Comparison of ENCODE assay signal across 8 mouse cellular contexts in genomic region chr10:121504973-121505911, GRCm38 (mm10). TPM values are rescaled to one million over a fixed set of nuclear protein-coding genes. Genes with fewer than 3 reads are reported as not detected.
DNase-seq lines count a peak whose midpoint lies in the region; ATAC-seq lines count a peak whose summit lies in the region.

No protein-coding gene starts in this region.

- peak; percentile 66 for DNase-seq in 416B (ENCODE audit: low read depth)
- DNase-seq in fat pad, adult 2 months (ENCODE audit: extremely low read depth, low read depth, low spot score): peak; percentile 87
- peak; percentile 49 to 73 for DNase-seq in spleen, postnatal 10 days (ENCODE audit: low spot score in 2 of 2)

- H3K9ac ChIP-seq in heart, embryonic 11.5 days (ENCODE audit: low read depth, low read length): peak overlapping the region; percentile 71
- peak overlapping the region; percentile 37; the same call in 1 of the 2 replicates for H3K9ac ChIP-seq in kidney, embryonic 14.5 days (ENCODE audit: low read depth, low read length)
- H3K9ac ChIP-seq in limb, embryonic 15.5 days: no peak overlapping the region
- H3K9ac ChIP-seq in midbrain, embryonic 15.5 days: peak overlapping the region; percentile 45

- H3K9me3 ChIP-seq in heart, embryonic 11.5 days (replicated peaks; ENCODE audit: control insufficient read depth, low read length): no peaks in the 10 kb centered on the region
- H3K9me3 ChIP-seq in kidney, embryonic 14.5 days (ENCODE audit: control insufficient read depth, low read length): no peaks in the 10 kb centered on the region
- no peaks in the 10 kb centered on the region for H3K9me3 ChIP-seq in limb, embryonic 15.5 days
- H3K9me3 ChIP-seq in midbrain, embryonic 15.5 days: no peaks in the 10 kb centered on the region

- no peaks in the 10 kb centered on the region for H3K27me3 ChIP-seq in heart, embryonic 11.5 days (ENCODE audit: control insufficient read depth, insufficient read depth, low read length)
- H3K27me3 ChIP-seq in kidney, embryonic 14.5 days (ENCODE audit: control insufficient read depth, insufficient read depth, low read length): no peaks in the 10 kb centered on the region
- H3K27me3 ChIP-seq in limb, embryonic 15.5 days: no peaks in the 10 kb centered on the region
- no peaks in the 10 kb centered on the region for H3K27me3 ChIP-seq in midbrain, embryonic 15.5 days (replicated peaks)

- H3K4me2 ChIP-seq in heart, embryonic 11.5 days: peak overlapping the region; percentile 70
- peak overlapping the region; percentile 61 for H3K4me2 ChIP-seq in kidney, embryonic 14.5 days (replicated peaks; ENCODE audit: low read depth, low read length)
- peak overlapping the region; percentile 50 for H3K4me2 ChIP-seq in limb, embryonic 15.5 days
- peak overlapping the region; percentile 60 for H3K4me2 ChIP-seq in midbrain, embryonic 15.5 days

- H3K4me1 ChIP-seq in brown adipose tissue, adult 24 weeks (ENCODE audit: control insufficient read depth, insufficient read depth, insufficient read length, low read length): no peaks in the 10 kb centered on the region; the same call in 1 of the 2 replicates
- peaks cover 13% of the 10 kb centered on the region for H3K4me1 ChIP-seq in heart, embryonic 11.5 days (ENCODE audit: control insufficient read depth, insufficient read depth, low read length)
- peaks cover 38% of the 10 kb centered on the region for H3K4me1 ChIP-seq in kidney, embryonic 14.5 days (ENCODE audit: control insufficient read depth, insufficient read depth, low read length)
- peaks cover 33% of the 10 kb centered on the region for H3K4me1 ChIP-seq in limb, embryonic 15.5 days
- H3K4me1 ChIP-seq in midbrain, embryonic 15.5 days: peaks cover 16% of the 10 kb centered on the region; the same call in 1 of the 2 replicates

- 19% methylated on average over 35 of the region's 35 CpGs for WGBS in heart, embryonic 11.5 days (ENCODE audit: insufficient replicate concordance)
- WGBS in kidney, embryonic 14.5 days: 24% methylated on average over 35 of the region's 35 CpGs
- 21% methylated on average over 35 of the region's 35 CpGs for WGBS in limb, embryonic 15.5 days
- 20% methylated on average over 35 of the region's 35 CpGs for WGBS in midbrain, embryonic 15.5 days

- H3K27ac ChIP-seq in brown adipose tissue, adult 24 weeks (replicated peaks; ENCODE audit: low read depth, low read length): peak overlapping the region; percentile 47; the same call in 1 of the 2 replicates
- peak overlapping the region; percentile 60 for H3K27ac ChIP-seq in heart, embryonic 11.5 days (ENCODE audit: low read depth, low read length)
- peak overlapping the region; percentile 64 for H3K27ac ChIP-seq in kidney, embryonic 14.5 days (ENCODE audit: low read depth, low read length)
- peak overlapping the region; percentile 63 for H3K27ac ChIP-seq in limb, embryonic 15.5 days
- H3K27ac ChIP-seq in midbrain, embryonic 15.5 days: peak overlapping the region; percentile 65

- H3K36me3 ChIP-seq in heart, embryonic 11.5 days (ENCODE audit: control insufficient read depth, insufficient read depth, low read length): no peaks in the 10 kb centered on the region
- H3K36me3 ChIP-seq in kidney, embryonic 14.5 days (ENCODE audit: control insufficient read depth, insufficient read depth, low read length): no peaks in the 10 kb centered on the region
- no peaks in the 10 kb centered on the region for H3K36me3 ChIP-seq in limb, embryonic 15.5 days
- H3K36me3 ChIP-seq in midbrain, embryonic 15.5 days (replicated peaks): no peaks in the 10 kb centered on the region

- H3K4me3 ChIP-seq in brown adipose tissue, adult 24 weeks (ENCODE audit: insufficient read depth, low read depth, low read length): peak overlapping the region; percentile 63
- H3K4me3 ChIP-seq in heart, embryonic 11.5 days (ENCODE audit: low read depth, low read length): peak overlapping the region; percentile 46
- H3K4me3 ChIP-seq in kidney, embryonic 14.5 days (ENCODE audit: low read length): peak overlapping the region; percentile 35
- H3K4me3 ChIP-seq in limb, embryonic 15.5 days: peak overlapping the region; percentile 40
- peak overlapping the region; percentile 40 for H3K4me3 ChIP-seq in midbrain, embryonic 15.5 days

- peak; percentile 69 for ATAC-seq in heart, embryonic 11.5 days (replicated peaks; ENCODE audit: insufficient number of reproducible peaks, low FRiP score, low TSS enrichment)
- ATAC-seq in kidney, embryonic 14.5 days (ENCODE audit: low FRiP score, low TSS enrichment): peak; percentile 53; the same call in 1 of the 2 replicates
- ATAC-seq in limb, embryonic 15.5 days (ENCODE audit: insufficient number of reproducible peaks, low FRiP score, low TSS enrichment, low read depth): peak; percentile 76; the same call in 1 of the 2 replicates
- peak; percentile 92 for ATAC-seq in midbrain, embryonic 15.5 days (replicated peaks)

RNA-seq across cellular contexts. Expression of gene Rassf3, which starts 29.1 kb away (rescaled TPM):
- 17.3 and 25.1 TPM in 2 replicates for polyA plus RNA-seq in brown adipose tissue, adult 24 weeks (2012; ENCODE audit: insufficient read depth, insufficient read length, missing spikeins)
- 18.3 and 23.9 TPM in 2 replicates for polyA plus RNA-seq in heart, embryonic 11.5 days (2014; fragmentation: Nextera tagmentation; extraction: Ambion mirVana)
- polyA plus RNA-seq in kidney, embryonic 14.5 days (2014; fragmentation: Nextera tagmentation; extraction: Ambion mirVana): 8.9 and 13.5 TPM in 2 replicates
- 17.3 and 17.8 TPM in 2 replicates for polyA plus RNA-seq in limb, embryonic 15.5 days (2015; fragmentation: Nextera tagmentation; extraction: Ambion mirVana)
- 4.2 and 4.4 TPM in 2 replicates for polyA plus RNA-seq in midbrain, embryonic 15.5 days (2015; fragmentation: Nextera tagmentation; extraction: Ambion mirVana)

Comparison
In these comparisons a context has a peak if more than half of its experiments do, and no peak if none do; other contexts are left out.
1. Peak in every context shown above with its lines: DNase-seq, ATAC-seq, H3K4me3 ChIP-seq and H3K27ac ChIP-seq.